Mouse (Mus musculus) 3134 (cell line): Measurements from ENCODE around the gene Arcn1.
A peak's percentile ranks its signal among the peaks of the same experiment; 100 is the strongest.

Source experiments
- DNase-seq: peaks from one replicate; pipeline ENCODE4 v3.0.0-alpha.2; 2011; ENCODE audit warnings: low spot score; ENCODE audit not compliant: insufficient read length; ENCODE audit errors: extremely low read depth

Gene Arcn1

DNA sequence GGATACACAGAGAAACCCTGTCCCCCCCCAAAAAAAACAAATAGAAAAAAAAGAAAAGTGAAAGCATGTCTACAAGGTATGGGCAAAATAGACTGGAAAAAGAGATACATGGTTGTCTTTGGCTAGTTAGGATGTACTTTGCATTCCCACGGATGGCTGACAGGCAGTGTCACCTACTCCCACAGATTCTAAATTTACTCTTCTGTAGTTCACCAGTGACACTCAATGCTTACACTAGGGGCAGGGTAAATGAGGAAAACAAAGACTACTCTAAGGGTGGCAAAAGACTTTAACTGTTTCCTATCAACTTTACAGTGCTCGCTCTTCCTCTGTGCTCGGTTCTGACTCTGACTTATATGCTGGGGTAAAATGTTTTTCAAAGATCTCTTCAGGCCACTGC lies 21.0 kb downstream of the Arcn1 start:
- no peak for DNase-seq

DNA sequence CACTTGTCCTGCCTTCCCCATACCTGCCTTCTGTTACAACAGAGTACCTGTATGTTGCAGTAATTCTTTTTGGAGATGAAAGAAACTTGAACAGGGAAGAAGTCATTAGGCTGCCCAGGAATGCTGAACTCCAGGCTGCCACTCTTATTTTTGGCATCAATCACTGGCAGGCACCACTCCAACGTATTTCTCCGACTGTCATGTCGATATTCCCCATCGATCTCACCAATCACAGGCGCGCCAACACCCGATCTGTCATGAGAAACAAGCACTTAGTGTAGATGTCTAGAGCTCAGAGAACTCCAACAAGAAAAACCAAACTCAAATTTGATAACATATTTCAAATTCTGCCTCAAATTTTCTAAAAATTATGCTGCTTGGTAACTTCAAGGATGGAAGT lies 22.3 kb downstream of the Arcn1 start:
- no peak for DNase-seq

DNA sequence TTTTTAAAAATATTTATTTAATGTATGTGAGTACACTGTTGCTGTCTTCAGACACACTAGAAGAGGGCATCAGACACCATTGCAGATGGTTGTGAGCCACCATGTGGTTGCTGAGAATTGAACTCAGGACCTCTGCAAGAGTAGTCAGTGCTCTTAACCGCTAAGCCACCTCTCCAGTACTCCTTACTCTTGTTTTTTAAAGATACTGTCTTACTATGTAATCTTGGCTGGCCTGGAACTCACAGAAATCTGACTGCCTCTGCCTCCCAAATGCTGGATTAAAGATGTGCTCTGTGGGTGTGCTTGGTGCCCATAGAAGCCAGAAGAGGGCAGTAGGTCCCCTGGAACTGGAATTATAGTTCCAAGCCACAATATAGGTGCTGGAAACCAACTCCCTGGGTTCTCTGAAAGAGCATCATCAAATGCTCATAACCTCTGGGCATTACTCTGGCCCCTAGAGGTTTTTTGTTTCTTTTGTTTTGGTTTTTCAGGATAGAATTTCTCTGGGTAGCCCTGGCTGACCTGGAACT lies 26.9 kb downstream of the Arcn1 start:
- DNase-seq = no peak

DNA sequence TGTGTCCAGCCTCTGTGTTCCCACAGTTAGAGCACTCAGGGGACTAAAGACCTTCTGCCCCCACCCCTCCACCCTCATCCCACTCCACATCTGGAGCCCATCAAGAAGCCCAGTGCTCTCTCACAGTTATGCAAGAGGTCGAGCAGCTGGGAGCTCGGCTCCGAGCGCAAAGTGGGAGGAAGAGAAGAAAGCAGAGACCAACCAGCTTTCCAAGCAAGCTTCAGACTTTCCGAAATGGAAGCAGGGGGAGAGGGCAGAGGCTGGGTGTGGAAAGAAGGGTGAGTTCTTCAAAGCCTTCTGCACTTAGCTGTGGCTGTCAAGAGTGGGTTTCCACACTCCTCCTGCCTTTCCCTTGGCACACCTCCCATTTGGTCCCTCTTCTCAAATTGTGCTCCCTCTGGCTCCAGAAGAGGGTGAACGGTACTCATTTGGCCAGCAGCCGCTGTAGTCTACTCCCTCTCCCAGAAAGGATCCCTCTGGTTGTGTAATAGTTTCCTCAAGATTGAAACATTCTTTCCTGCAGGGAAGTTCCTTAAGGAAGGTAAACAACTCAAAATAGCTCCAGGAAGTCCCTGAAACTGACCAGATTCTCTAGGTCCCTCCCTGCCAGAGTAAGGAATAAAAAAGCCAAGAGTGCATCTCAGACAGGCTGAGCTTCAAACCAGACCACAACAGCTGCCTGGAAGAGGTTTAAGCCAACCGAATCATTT lies 30.2 kb downstream of the Arcn1 start:
- DNase-seq = no peak

DNA sequence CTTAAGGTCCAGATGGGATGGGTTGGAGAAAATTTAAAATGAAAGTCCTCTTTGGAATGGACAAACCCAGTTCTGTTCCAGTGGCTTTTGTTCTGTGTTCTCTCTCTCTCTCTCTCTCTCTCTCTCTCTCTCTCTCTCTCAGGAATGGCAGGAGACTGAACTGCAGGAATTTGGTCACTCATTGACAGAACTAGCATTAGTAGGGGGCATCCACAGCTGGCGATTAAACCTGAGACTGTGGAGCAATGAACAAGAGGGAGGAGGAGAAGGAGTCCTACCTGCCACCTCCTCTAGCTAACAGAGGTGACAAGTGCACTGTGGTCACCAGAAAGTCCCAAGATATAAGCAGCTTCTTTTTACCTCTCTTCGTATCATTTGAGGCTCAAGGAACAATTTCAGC lies 31.3 kb downstream of the Arcn1 start:
- DNase-seq = no peak

DNA sequence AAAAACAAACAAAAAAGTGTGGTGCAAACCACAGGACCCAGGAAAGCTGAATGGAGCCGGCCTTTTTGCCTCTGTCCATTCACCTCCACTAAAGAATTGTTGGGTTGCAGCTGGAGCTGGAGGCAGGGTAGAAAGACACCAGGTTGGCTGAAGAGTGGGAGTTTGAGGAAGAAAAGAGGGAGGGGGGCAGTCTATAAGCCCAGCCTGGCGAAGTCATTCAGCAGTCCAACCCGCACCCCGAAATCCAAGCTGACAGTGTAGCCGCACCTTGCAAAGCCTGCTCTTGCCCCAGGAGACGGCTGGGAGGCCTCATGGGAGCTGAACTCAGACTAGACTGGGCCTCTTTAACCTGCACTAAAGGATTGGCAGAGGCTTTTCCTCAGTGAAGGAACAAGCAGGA lies 31.8 kb downstream of the Arcn1 start:
- DNase-seq = no peak

DNA sequence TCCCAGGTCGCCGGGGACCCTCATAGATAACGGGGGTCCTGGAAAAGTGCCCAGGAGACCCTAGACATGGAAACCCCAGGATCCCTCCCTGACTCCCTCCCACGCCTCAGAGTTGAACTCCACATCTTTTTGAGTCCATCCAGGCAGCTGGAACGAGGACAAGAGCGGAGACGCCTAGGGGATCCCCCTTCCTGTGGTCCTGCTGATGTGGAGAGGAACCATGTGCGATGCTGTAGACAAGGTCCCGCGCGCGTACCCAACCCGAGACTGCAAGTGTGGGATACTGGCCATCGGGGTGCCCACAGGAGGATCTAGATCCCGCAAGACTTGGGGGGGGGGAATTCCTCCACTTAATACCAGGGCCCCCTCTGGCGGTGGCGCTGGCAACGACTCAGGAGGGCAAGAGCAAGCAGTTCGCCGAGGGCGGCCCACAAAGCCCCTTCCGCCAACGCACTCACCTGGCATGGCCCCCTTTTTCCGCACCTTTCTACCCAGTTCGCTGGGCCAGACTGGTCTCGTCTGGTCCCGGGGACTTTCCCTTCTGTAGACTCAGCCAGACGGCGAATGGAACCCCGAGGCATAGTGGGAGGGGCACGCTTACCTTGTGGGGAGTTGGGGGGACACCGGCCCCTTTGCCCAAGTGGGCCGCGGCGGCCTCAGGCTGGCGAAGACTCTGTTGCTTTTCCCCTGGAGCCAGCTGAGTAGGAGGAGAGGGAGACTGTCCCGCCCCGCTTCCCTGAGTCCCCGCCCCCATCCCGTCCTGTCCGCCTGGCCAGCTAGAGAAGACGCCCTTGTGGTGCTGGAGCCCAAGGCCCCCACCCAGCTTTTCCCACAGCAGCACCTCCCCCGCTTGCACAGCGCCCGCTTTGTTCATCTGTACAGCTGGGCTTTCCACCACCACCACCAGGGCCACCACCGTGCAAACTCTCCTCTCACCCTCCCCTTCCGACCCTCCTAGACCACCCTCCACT lies 32.8 kb downstream of the Arcn1 start, which contains the start of gene Phldb1:
TSS of gene Phldb1 (minus strand) at position 675 of the 971 bp plus-strand sequence.
- peak; percentile 85 for DNase-seq

DNA sequence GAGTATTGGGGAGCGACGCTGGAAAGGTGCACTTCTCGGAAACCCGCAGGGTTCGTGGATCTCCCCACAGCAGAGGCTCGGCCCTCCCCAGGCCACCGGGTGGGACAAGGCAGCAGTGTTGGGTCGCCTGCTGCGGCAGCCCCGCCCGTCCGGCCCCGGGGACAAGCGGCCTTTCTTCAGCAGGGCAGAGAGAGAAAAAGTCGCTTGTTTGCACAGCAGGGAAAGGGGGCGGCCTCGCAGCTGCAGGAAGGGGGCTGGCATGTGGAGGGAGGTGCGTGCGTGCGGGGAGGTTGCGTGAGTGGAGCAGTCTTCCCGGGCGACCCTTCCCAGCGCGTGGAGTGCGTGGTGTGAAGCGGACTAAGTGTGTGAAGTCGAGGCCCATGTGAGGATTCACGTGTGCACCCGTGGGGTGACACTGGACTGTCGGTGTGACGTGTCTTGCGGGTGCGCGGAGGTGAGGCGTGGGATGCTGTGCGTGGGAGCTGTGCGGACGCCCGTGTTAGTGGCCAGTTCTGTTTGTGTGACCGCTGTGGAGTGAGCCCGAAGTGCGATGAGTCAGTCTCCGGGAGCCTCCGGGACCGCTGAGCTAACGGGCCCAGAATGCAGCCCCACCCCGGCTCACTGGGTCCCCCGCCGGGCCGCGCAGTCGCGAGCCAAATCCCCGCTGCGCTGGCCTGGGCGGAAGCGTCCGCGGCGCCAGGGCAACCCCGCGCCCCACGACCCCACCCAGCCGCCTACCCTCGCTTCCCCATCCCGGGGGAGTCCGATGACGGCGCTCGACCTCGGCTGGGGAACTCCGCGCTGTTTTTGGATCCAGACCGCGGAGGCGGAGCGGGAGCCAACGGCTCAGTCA lies 33.7 kb downstream of the Arcn1 start:
- DNase-seq = peak; percentile 88

DNA sequence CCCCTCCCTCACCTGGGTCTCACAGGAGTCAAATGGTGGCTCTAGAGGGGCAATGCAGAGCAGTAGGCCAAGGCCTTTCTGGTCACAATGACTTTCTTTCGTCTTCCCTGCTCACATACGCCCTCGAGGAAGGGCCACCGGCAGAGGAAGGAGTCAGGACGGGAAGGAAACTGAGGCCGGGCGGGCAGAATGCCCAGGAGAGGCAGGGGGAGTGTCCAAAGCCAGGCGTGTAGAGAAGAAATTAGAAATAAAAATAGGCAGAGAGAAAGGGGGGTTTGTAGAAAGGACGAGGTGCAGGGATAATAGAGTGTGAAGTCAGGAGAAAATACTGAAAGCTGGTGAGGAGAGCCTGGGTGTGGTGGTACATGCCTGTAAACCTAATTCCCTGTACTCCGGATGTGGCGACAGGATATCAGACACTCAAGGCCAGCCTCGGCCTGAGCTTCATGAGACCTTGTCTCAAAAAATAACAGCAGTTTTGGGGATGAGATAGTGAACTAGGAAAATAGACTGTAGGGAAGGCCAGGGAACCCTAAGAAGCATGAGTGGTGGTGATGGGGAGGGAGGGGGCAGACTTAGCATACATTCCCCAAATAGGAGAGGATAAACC lies 34.6 kb downstream of the Arcn1 start:
- DNase-seq = no peak

DNA sequence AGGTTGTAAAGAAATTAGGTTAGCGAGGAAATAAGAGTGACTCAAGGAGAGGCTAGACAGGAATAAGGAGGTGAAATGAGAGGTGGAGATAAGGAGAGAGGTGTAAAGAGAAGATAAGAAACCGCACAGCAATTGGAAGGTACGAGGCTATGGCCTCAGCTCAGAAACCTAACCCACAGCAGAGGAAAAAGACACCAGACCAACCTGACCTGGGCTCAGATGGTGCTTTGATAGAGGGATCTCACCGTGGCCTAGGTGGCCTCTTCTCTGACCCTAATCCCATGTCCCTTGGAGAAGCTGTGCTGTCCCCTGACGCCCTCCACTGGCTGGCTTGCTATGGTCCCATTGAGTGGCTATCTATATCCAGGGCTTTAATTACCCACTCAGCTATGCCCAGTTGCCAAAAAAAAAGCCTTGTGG lies 35.5 kb downstream of the Arcn1 start:
- no peak for DNase-seq

DNA sequence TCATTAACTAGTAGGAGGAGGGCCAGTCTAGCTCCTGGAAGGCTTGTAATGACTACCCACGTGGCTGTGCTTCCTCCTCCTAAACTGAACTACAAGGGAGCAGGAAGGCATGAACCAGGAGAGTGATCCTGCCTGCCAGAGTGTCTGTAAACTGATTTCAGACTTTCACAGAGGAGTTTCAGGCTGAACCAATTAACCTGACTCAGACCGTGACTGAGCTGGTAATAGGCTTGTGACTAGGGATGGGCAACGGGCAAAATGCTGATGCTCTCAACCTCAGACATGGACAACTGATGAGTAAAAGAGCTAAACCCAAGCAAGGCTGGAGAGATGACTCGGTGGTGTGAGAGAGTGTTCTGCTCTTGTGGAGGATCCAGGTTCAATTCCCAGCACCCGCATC lies 40.2 kb downstream of the Arcn1 start:
- DNase-seq = no peak

DNA sequence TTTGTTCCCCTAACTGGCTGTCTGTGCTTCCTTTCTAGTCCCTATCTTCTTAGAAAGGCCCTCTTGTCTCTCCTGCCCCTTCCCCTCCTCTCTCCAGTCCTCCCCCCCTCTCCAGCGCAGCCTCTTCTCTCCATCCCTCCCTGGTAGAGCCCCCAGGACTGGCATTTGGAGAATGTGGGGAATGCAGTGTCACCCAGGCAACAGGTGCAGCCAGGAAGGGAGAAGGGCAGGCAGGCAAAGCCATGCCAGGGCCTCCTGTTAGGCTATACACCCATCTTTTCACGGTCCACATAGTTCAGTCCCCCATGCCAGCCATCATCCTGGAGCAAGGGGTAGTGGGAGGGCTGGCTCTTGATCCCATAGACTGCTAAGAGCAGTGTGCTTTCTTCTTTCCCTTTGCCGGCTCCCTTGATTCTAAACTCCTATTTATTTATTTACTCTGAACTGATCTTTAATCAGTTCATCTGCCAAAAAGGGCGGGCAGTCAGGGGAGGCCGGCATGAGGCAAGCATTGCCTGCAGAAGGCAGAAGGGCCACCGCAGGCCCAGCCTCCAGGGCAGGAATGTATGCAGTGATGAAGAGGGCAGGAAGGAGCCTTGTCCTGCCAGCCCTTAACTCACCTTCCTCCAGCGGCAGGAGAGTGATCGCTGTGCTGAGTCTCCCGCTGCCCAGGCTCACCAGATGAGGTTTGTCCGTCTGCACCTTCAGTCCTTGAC lies 41.1 kb downstream of the Arcn1 start:
- no peak for DNase-seq

DNA sequence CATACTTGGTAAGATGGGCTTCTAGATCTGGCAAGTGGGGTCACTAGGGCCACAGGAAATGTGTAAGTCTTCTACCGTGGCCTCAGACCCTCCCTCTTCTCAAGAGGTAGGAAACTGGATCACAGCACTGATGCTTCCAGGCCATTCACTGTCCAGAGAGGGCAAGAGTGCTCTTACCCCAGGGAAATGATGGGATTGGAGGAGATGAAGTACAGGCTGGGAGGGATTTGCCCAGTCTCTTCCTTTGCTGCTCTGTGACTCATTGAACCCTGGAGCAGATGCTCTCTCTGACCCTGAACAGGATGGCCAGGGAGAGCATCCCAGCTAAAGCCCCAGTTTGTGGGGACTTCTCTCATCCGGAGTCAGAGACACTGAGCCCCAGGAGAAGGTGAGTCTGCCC lies 43.0 kb downstream of the Arcn1 start:
- no peak for DNase-seq

DNA sequence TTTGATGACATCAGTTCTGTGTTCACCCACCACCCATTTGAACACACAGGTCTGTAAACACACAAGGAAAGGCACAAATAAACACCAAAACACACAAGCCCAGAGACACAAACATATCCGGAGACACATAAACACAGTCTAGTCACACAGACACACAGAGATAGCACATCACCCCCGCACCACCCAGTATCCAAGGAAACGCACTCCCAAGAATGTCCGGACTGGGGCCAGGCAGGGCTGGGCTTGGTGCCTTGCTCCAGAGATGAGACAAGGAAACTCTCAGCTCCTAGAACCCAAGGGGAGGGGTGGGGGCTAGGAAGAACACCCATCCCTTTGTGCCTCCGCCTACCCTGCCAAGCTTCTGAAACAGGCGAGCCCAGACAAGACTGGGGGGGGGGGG lies 43.4 kb downstream of the Arcn1 start:
- DNase-seq = no peak

DNA sequence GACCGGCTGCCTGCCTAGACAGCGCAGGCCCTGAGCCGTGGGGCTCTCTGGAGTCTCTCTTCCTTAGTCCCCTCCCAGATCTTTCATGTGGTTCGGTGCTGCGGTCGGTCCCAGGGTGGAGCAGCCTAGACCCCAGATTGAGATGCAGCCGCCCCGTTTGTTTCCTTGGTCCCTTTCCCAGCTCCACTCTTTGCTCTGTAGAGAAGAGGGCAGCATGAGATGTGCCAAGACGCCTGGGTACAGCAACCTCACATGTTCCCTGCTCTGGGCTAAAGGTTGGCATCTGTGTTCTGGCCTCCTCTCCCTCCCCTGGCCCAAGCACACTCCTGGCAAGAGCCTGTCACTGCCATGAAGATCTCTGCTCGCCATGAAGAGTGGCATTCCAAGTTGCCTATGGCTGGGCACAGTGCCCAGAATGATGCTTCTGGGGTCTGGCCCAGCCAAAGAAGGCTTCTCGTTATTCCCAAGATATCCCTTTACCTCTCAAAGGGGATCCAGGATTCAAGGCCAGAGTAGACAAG lies 44.1 kb downstream of the Arcn1 start:
- no peak for DNase-seq

DNA sequence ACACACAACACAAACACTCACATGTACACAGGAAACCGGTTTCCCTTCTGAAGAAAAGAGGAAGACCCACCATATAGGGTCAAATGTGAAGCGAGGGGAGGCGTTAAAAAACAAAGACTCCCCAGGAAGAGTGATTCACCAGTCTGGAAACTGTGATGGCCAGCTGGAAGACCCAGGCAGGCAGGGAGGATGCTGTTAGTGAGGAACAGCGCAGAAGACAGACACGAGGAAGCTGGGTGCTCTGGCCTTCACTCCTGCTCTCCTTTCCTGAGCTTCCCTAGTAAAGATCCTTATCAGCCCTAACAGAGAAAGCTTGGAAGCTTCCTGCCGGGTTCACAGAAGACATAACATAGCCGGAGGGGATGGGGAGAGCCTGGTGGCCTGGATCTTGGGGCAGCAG lies 44.6 kb downstream of the Arcn1 start:
- no peak for DNase-seq

DNA sequence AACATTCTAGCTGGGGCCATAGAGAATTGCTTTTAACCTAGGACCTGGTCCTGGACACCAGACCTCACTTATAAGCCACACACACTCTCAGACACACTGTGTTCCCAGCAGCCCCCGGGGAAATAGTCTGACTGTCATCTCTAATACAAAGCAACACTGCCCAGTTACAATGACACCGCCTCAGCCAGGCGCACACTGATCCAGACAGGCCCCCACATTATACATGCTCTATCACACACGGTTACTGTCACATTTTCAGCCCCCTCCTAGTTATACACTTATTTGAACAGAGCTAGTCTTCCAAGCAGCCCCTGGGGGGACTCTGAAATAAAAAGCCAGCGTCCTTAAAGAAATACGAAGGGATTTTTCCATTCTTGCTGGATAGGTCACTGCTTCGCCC lies 45.1 kb downstream of the Arcn1 start:
- DNase-seq = no peak

DNA sequence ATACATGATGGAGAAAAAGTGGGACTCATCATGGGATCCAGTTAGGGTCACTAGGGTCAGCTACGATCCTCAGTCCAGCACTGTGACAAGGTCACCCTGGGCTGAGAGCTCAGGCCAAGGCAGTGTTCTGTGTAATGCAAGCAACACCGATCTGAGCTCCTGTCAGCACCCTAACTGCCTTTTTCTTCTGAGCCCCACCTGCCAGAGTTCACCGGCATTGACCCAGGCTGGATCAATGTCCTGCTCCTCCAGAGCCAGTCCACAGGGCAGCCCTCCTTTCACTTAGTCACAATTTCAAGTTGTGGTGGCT lies 45.8 kb downstream of the Arcn1 start:
- no peak for DNase-seq

DNA sequence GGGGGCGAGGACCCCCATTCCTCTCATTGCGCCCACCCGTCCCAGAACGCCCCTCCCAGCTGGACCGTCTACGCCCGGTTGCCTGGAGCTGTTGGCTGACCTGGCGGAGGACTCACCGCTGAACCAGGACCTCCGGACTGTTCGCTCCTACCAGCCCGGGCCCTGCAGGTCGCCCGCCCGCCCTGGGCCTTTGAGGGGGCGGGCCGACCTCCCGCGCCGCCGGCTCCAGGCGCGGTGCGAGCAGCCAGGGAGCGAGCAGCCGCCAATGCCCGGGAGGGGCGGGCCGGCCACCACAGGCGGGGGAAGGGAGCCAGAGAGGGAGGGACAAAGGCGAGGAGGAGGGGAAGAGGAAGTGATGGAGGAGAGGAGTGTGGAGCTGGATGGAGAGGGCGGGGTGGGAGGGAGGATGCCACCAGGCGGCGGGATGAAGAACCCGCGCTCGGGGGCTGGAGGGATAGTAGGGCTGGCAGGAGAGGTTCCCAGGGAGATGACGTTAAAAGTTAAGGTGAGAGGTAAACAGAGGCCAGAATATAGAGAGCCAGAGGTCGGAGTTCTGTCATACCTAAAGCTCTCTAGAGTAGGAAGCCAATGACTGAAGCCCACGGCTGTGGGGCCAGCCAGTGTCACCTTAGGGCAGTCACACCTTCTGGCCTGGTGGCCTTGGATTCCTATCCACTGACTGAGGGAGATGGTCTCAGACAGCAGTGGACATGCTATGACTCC lies 46.3 kb downstream of the Arcn1 start:
- DNase-seq = peak; percentile 88
